Mouse (Mus musculus) liver, embryonic 15.5 days (tissue): ENCODE measurements around the gene Col5a1. TPM values are rescaled to one million over a fixed set of nuclear protein-coding genes. Genes with fewer than 3 reads are reported as not detected.

Experiments used
- ATAC-seq: fragments of 200-750 bp; cut with Nextera tagmentation; 2 replicates; pipeline ENCODE4 v1.8.0; 2017; ENCODE audit warnings: moderate number of reproducible peaks, mild to moderate bottlenecking, moderate library complexity; ENCODE audit not compliant: insufficient read depth
- H3K27ac ChIP-seq: fragments of 300-500 bp; sonication (generic); replicated peaks from 2 replicates; pipeline ENCODE4 v1.5.1; 2015; ENCODE audit warnings: mild to moderate bottlenecking, inconsistent platforms
- H3K27me3 ChIP-seq: fragments of 300-500 bp; sonication (generic); 2 replicates; pipeline ENCODE4 v1.6.1; 2015; ENCODE audit warnings: mild to moderate bottlenecking, inconsistent platforms
- H3K36me3 ChIP-seq: fragments of 300-500 bp; sonication (generic); replicated peaks from 2 replicates; pipeline ENCODE4 v1.6.1; 2015; ENCODE audit warnings: moderate library complexity, mild to moderate bottlenecking, inconsistent platforms
- H3K4me1 ChIP-seq: fragments of 300-500 bp; sonication (generic); replicated peaks from 2 replicates; pipeline ENCODE4 v1.6.1; 2015; ENCODE audit warnings: inconsistent platforms
- H3K4me2 ChIP-seq: fragments of 300-500 bp; sonication (generic); 2 replicates; pipeline ENCODE4 v1.6.1; 2015; ENCODE audit warnings: moderate library complexity, mild to moderate bottlenecking, inconsistent platforms
- H3K4me3 ChIP-seq: fragments of 300-500 bp; sonication (generic); replicated peaks from 2 replicates; pipeline ENCODE4 v1.5.1; 2015; ENCODE audit warnings: mild to moderate bottlenecking, inconsistent platforms
- H3K9ac ChIP-seq: fragments of 300-500 bp; sonication (generic); 2 replicates; pipeline ENCODE4 v1.6.1; 2015; ENCODE audit warnings: moderate library complexity, mild to moderate bottlenecking, inconsistent platforms
- H3K9me3 ChIP-seq: fragments of 300-500 bp; sonication (generic); replicated peaks from 2 replicates; pipeline ENCODE4 v1.6.1; 2016; ENCODE audit warnings: inconsistent platforms
- WGBS: fragments of 180-500 bp; shearing (Covaris S2); methylation state at CpG from one replicate; pipeline ENCODE4 v1.1.7; 2015; ENCODE audit warnings: mixed read lengths; ENCODE audit not compliant: insufficient replicate concordance; 5-methylcytosine and 5-hydroxymethylcytosine counted together
- polyA plus RNA-seq: library from polyadenylated mRNA; unstranded; fragments of >200 nt; fragmentation: Nextera tagmentation; extraction: Ambion mirVana; gene quantifications from 2 replicates; pipeline ENCODE4 v1.2.1, GENCODE M21; 2015

Col5a1 gene
- polyA plus RNA-seq, 1 experiment from 2014 or later, result 11.2 TPM

DNA sequence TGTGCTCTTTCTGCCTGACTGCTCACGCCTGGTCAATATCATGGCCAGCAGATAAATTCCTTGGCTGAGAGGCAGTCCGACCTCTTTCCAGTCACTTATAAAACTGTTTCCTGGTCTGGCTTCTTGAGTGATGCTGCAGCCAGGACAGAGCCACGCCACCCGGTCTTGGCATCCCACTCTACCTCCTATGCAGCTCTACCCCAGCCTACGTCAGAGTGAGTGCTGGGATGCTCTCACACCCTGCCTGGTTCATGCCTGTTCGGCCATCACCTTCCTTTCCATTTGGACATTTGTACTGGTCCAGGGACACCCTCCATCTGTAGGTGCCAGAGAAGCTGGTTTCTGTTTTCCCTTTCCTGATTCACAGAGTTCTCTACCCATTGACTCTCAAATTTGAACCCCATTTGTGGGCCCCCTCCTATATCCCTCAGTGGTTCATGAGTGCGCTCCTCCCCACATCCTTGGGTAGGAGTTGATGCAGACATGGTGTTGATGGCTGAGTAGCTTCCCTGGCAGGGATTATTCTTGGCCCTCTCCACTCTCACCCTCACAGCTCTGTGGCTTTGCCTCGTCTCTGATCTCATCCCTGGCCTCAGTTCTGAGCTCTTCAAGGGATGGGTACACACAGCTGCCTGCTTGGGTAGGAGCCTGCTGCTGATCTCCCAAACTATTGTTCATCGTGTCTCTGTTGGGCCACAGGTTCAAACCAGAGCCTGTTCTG, 15.5 kb downstream of the Col5a1 start:
- Histone ChIP-seq H3K4me1 (no peaks in the 10 kb centered on the region), H3K9me3 (no peaks in the 10 kb centered on the region), H3K27me3 (peaks cover 6% of the 10 kb centered on the region; the same call in 1 of the 2 replicates), H3K36me3 (no peaks in the 10 kb centered on the region), H3K4me2 (no peak overlapping the region), H3K27ac (no peak overlapping the region), H3K9ac (no peak overlapping the region), H3K4me3 (no peak overlapping the region)
- ATAC-seq, result no peak
- WGBS, result 60% methylated on average over 9 of the region's 9 CpGs

DNA sequence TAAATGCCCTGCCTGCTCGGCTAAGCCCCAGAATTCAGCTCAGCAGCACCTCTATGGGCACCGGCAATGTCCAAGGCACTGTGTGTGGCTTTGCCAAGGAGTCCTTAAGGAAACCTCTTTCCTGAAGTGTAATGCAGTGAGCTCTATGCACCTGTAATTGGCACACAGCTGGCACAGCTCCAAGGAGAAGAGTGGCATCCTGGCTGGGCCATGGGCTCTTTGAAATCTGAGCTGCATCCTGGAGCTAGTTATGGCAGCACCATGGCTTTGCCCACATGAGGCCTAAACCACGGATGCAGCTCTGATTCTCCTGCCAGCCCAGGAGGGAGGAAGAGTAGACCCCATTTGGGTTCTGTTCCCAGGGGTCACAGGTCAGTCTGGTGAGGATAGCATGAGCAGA, 16.1 kb downstream of the Col5a1 start:
- ATAC-seq, result no peak
- H3K9ac ChIP-seq, result no peak overlapping the region
- no peaks in the 10 kb centered on the region for H3K4me1 ChIP-seq
- no peaks in the 10 kb centered on the region for H3K36me3 ChIP-seq
- no peaks in the 10 kb centered on the region for H3K9me3 ChIP-seq
- peaks cover 4% of the 10 kb centered on the region; the same call in 1 of the 2 replicates for H3K27me3 ChIP-seq
- H3K27ac ChIP-seq, result no peak overlapping the region
- WGBS, result 62% methylated on average over 3 of the region's 3 CpGs
- H3K4me2 ChIP-seq, result no peak overlapping the region
- H3K4me3 ChIP-seq, result no peak overlapping the region

- Histone ChIP-seq H3K27ac (no peak overlapping the region), H3K9ac (no peak overlapping the region), H3K36me3 (no peaks in the 10 kb centered on the region), H3K4me2 (no peak overlapping the region), H3K27me3 (no peaks in the 10 kb centered on the region), H3K4me1 (no peaks in the 10 kb centered on the region), H3K9me3 (no peaks in the 10 kb centered on the region), H3K4me3 (no peak overlapping the region)
- WGBS, result 55% methylated on average over 2 of the region's 2 CpGs
- no peak for ATAC-seq
Measured at GRCm38 (mm10) chr2:27905411-27905810, 19.2 kb downstream of the Col5a1 start.

DNA sequence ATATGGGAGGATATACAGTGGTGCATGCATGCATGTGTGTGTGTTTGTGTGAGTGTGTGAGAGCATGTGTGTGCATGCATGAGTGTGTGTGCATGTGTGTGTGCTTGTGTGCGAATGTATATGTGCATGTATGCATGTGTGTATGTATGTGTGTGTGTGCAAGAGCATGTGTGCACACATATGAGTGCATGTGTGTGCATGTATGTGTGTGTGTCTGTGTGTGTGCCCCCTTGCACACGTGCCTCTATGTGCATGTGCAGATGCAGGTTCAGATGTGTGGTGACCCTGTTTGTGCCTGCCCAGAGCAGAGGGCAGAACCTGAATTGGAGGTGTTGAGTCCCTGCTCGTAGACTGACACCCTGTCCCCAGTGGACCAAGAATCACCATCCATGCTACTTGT, 24.3 kb downstream of the Col5a1 start:
- no peak for ATAC-seq
- Histone ChIP-seq H3K4me2 (no peak overlapping the region), H3K9ac (no peak overlapping the region), H3K36me3 (no peaks in the 10 kb centered on the region), H3K4me1 (no peaks in the 10 kb centered on the region), H3K9me3 (no peaks in the 10 kb centered on the region), H3K27me3 (no peaks in the 10 kb centered on the region), H3K27ac (no peak overlapping the region), H3K4me3 (no peak overlapping the region)
- WGBS, result 58% methylated on average over 3 of the region's 3 CpGs

DNA sequence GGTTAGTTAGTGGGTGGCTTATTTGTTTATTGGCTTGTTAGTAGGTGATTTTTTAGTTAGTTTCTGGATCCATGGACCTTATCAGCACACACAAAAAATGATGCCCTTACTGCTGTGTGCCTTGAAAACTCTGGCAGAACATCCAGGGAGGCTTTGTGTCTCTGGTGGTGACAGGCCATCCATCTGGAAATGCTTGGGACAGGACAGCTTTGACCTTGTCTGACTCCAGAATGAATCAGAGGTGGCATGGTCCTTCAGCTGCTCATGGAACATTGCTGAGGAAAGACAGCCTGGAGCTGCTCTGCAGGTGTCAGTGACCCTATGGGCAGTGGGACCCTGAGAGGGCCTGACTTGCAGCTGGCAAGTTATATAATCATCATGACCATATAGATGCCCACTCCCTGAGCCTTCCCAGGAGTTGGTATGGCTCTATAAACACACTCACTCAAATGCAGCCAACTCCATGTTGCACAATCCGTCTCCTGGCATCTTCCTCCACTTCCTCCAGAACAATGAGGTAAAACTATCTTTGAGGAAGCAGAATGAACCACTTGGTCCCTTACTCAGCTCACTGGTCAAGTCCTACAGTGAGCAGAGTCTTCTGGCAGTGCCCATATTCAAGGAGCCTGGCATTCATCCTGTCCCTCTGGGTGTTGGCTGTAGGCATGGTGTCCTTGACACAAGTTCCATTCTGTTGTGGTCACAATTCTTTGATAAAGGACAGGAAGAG, 26.5 kb downstream of the Col5a1 start:
- Histone ChIP-seq H3K36me3 (no peaks in the 10 kb centered on the region), H3K27ac (no peak overlapping the region), H3K4me3 (no peak overlapping the region), H3K4me2 (no peak overlapping the region), H3K9ac (no peak overlapping the region), H3K4me1 (0 out of 2 replicates have a peak, but pooled peaks cover 7% of the 10 kb centered on the region), H3K9me3 (no peaks in the 10 kb centered on the region), H3K27me3 (no peaks in the 10 kb centered on the region)
- no peak for ATAC-seq
- 30% methylated on average over 1 of the region's 1 CpGs for WGBS

DNA sequence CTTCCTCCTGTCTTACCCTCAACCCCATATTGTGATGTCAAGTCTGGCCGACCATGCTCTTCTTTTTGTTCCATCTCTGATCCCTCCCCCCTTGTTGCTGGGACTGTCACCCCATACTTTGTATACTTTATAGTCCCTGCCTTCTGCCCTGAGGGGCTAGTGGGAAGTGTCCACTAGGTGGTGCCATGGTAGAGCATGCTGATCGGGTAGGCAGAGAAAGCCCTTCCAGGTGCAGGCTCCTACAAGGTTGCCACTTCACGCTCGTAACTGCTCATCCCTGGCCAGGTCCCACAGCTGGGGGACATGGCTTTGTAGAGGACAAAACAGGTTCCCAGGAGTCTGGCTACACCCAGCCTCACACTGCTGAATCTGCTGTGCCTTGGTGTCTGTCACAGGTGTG, 29.5 kb downstream of the Col5a1 start:
- no peak overlapping the region for H3K4me2 ChIP-seq
- H3K9me3 ChIP-seq, result no peaks in the 10 kb centered on the region
- H3K4me1 ChIP-seq, result 0 out of 2 replicates have a peak, but pooled peaks cover 7% of the 10 kb centered on the region
- WGBS, result 44% methylated on average over 4 of the region's 4 CpGs
- no peaks in the 10 kb centered on the region for H3K36me3 ChIP-seq
- no peaks in the 10 kb centered on the region for H3K27me3 ChIP-seq
- no peak for ATAC-seq
- no peak overlapping the region for H3K27ac ChIP-seq
- no peak overlapping the region for H3K4me3 ChIP-seq
- H3K9ac ChIP-seq, result no peak overlapping the region

- H3K4me1 ChIP-seq, result 0 out of 2 replicates have a peak, but pooled peaks cover 7% of the 10 kb centered on the region
- no peaks in the 10 kb centered on the region for H3K9me3 ChIP-seq
- H3K9ac ChIP-seq, result no peak overlapping the region
- no peak overlapping the region for H3K4me3 ChIP-seq
- H3K27me3 ChIP-seq, result no peaks in the 10 kb centered on the region
- H3K27ac ChIP-seq, result no peak overlapping the region
- WGBS, result 36% methylated on average over 2 of the region's 2 CpGs
- H3K4me2 ChIP-seq, result no peak overlapping the region
- no peak for ATAC-seq
- H3K36me3 ChIP-seq, result no peaks in the 10 kb centered on the region
Measured at GRCm38 (mm10) chr2:27916316-27916715, 30.1 kb downstream of the Col5a1 start.

- H3K27me3 ChIP-seq, result no peaks in the 10 kb centered on the region
- H3K4me2 ChIP-seq, result no peak overlapping the region
- 0 out of 2 replicates have a peak, but pooled peaks cover 7% of the 10 kb centered on the region for H3K4me1 ChIP-seq
- H3K36me3 ChIP-seq, result no peaks in the 10 kb centered on the region
- no peak overlapping the region for H3K27ac ChIP-seq
- H3K9ac ChIP-seq, result no peak overlapping the region
- no peak overlapping the region for H3K4me3 ChIP-seq
- no peak for ATAC-seq
- H3K9me3 ChIP-seq, result no peaks in the 10 kb centered on the region
- WGBS, result 63% methylated on average over 3 of the region's 3 CpGs
Measured at GRCm38 (mm10) chr2:27917177-27917576, 31.0 kb downstream of the Col5a1 start.

DNA sequence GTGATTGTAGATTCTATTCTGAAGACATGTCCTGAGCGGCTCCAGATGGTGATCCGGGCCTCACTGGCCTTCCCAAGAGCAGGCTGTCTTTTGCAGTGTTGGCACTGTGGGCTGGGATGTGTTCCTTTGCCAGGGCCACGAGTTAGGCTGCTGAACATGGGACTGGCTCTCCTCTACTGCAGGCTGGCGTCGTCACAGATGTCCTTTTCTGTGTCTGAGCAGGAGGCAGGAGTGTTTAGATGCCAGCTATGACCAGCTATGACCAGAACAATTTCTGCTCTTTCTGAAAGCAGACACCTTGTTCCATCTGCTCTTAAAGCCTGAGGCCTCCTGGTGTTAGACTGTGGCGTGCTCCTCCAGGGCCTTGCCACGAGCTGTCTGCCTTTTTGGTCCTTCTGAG, 31.9 kb downstream of the Col5a1 start:
- ATAC-seq, result no peak
- WGBS, result 54% methylated on average over 7 of the region's 7 CpGs

DNA sequence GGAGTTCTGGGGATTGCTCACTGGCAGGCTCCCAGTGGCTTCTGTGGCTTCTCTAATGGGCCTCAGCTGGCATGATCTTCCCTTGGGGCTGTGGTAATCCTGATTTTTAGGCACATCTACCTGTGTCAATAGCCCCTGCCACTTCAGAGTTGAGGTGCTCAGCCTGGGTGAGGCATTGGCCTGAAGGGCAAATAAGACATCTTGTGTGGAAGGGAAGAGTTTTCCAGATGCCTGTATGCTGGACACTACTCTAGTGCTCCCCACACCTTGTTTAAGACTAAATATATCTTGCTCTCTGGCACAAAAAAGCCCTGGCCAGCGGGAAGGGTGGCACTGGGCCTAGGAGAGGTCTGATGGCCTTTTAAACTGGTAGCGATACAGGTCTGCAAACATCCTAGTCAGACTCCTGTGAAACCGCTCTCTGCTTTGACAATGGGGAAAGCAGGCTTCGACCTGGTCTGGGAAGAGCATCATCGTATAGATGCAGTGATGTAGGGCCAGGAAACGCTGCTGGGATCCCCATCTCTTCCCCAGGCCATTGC, 33.2 kb downstream of the Col5a1 start:
- no peak for ATAC-seq
- Histone ChIP-seq H3K9ac (no peak overlapping the region), H3K4me3 (no peak overlapping the region), H3K4me1 (0 out of 2 replicates have a peak, but pooled peaks cover 7% of the 10 kb centered on the region), H3K27me3 (no peaks in the 10 kb centered on the region), H3K9me3 (no peaks in the 10 kb centered on the region), H3K27ac (no peak overlapping the region), H3K4me2 (no peak overlapping the region), H3K36me3 (no peaks in the 10 kb centered on the region)
- 55% methylated on average over 6 of the region's 6 CpGs for WGBS

More for the DNA sequence above, 31.9 kb downstream of the Col5a1 start:
- H3K27me3 ChIP-seq, result no peaks in the 10 kb centered on the region
- H3K36me3 ChIP-seq, result no peaks in the 10 kb centered on the region
- no peak overlapping the region for H3K9ac ChIP-seq
- H3K4me2 ChIP-seq, result no peak overlapping the region
- no peaks in the 10 kb centered on the region for H3K9me3 ChIP-seq
- no peak overlapping the region for H3K27ac ChIP-seq
- H3K4me1 ChIP-seq, result 0 out of 2 replicates have a peak, but pooled peaks cover 7% of the 10 kb centered on the region
- H3K4me3 ChIP-seq, result no peak overlapping the region

GRCm38 (mm10) chr2:27922053-27922452, 35.8 kb downstream of the Col5a1 start:
- Histone ChIP-seq H3K4me3 (no peak overlapping the region), H3K27ac (no peak overlapping the region), H3K9ac (no peak overlapping the region), H3K36me3 (no peaks in the 10 kb centered on the region), H3K4me1 (no peaks in the 10 kb centered on the region), H3K27me3 (no peaks in the 10 kb centered on the region), H3K9me3 (no peaks in the 10 kb centered on the region), H3K4me2 (no peak overlapping the region)
- WGBS, result 63% methylated on average over 8 of the region's 8 CpGs
- ATAC-seq, result no peak
